Mouse (Mus musculus) mouse embryonic stem cell (cell line): Measurements from ENCODE around the gene Kcnb1.

Source experiments
- in situ Hi-C, 2 experiments: fragments of 300-500 bp; cut with MboI; formaldehyde crosslinking; loops; 1 replicate in 1 of 2; 3 replicates in 1 of 2; pipeline ENCODE4 v1.14.3; 2019 to 2020; ENCODE audit warnings: low sequenced_read_pairs in 2 of 2, low pct_unique_long_range_greater_than_20kb in 1 of 2, mixed read lengths in 1 of 2; ENCODE audit not compliant: unreplicated experiment in 1 of 2

The Kcnb1 gene

DNA sequence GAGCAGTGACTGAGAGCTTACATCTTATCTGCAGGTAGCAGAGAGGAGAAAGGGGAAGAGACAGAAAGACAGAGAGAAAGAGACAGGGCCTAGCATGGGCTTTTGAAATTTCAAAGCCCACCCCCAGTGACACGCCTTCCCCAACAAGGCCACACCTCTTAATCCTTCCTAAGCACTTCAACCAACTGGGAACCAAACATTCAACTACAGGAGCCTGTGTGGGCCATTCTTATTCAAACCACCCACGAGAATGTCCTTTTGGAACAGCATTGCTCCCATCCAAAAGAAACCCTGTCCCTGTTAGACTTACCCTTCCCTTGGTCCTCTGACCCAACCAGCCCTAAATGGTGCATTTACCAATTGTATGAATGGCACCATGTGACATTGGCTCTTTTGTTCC is 113.2 kb downstream of the Kcnb1 start:
- in situ Hi-C loops, result no loop called here

DNA sequence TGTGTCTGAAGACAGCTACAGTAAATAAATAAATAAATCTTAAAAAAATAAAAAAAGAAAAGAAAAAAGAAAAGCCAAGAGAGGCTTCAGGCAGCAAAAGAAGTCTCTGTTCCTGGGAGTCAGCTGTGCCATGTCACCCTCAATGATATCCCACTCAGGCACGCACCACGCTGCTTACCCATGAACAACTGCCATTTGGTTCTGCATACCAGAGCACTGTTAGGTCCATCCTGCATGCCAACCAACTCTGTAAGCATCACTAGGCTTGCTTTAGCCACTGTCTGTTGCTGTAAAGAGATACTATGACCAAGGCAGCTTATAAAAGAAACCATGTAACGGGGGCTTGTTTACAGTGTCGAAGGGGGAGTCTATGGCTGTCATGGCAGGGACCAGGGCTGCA is 113.6 kb downstream of the Kcnb1 start:
- in situ Hi-C loops, result no loop called here

DNA sequence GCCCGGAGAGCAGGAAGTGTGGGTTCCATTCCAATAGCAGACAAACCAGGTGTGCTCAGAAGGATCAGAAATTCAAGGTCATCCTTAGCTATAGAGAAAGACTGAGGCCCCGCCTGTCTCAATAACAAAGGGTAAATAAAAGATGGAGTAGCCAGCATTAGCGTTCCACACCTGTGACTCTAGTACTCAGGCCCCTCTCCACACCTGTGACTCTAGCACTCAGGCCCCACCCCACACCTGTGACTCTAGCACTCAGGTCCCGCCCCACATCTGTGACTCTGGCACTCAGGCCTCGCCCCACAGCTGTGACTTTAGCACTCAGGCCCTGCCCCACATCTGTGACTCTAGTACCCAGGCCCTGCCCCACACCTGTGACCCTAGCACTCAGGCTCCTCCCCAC is 115.4 kb downstream of the Kcnb1 start:
- in situ Hi-C loops, result loop anchor here (5.0 kb wide), 2 partner anchors 138 to 143 kb away; no protein-coding TSS in a partner anchor

DNA sequence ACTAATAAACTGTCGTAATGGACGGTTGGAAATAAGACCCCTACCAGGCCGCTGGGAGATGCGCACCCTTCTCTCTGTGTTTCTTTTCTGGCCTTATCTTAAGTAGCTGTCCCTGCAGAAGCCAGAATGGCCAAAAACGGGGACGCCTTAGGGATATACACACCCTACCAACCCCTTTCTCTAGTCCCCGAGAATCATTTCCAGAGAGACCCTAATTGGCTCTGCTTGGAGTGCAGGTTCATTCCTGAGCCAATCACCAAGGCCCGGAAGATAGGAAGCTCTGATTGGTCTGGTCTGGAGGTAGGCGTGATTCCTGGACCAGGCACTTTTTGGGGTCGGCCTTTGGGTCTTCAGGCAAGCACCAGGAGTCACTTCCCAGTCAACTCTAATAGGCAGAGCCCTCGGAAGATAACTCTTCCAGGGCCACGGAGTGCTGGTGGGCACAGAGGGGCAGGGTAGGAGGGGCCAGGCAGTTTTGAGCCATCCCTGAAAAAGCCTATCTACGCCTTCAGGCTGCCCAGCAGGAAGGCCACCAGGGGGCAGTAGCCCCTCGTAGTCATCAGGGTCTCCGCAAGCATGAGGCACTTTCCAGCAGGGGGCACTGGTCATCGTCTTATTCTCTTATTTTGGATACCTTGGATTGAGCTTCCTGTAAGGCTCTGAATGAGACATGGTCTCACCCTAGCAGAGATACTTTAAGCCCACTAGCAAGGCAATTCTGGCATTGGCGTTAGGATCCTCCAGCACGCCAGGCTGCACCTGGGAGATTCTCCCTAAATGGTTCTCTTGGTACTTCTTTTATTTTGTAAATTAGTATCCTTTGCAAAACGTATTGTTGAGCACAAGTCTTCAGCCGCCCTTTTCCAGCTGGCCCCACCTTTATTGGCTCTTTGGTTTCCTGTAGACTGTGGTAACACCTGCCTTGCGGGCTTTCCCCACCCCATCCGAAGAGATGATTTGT is 118.0 kb downstream of the Kcnb1 start:
- in situ Hi-C loops, result loop anchor here (5.0 kb wide), 2 partner anchors 140 to 145 kb away; no protein-coding TSS in a partner anchor

DNA sequence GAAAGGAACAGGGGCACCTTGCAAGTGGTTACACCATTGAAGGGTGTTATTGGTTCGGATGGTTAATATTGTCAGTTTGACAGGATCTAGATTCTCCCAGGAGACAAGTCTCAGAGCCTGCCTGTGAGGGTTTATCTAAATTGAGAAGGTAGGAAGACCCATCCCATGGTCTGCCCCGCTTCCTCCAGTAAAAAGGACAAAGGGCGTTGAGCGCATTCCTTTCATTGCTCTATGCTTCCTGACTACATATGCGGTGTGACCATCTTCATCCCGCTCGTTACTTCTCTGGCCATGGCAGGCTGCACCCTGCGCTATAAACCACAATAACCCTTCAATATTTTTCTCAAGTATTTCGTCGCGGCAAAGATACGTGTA is 118.7 kb downstream of the Kcnb1 start:
- in situ Hi-C loops, result loop anchor here (5.0 kb wide), 2 partner anchors 141 to 146 kb away; no protein-coding TSS in a partner anchor

DNA sequence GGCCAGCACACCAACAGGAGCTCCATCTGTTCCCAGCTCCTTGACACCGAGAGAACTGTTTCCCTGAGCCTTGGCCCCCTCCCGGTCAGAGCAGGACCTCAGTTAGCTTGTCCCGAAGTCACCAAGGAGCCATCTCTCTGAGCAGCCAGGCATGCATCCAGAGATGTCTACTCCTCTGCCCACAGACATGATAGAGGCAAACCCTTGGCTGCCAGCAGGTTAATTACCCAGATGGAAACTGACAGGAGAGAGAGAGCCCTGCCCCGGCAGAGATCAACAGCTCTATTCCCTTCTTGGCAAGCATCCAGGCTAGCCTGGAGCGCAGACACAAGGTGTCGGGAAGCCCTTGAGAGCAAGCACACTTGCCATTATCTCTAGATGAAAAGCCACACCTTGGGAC is 119.6 kb downstream of the Kcnb1 start:
- in situ Hi-C loops, result loop anchor here (5.0 kb wide), 2 partner anchors 142 to 147 kb away; no protein-coding TSS in a partner anchor

DNA sequence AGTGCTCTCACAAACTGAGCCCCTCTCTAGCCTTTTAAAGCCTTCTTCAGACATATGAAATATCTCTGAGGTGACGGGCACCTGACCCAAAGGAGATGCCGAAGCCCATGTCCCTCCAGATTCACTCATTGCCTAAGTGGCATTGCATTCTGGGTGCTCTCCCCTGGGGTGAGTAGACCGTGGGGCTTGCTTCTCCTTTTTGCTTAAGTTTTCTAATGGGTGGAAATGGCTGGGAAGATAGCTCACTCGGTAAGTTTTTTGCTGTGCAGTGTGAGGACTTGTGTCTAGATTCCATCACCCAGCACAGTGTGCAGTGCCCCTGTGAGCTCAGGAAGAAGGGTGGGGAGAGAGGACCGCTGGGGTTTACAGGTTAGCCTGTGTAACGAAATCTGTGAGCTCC is 122.4 kb downstream of the Kcnb1 start:
- in situ Hi-C loops, result no loop called here

DNA sequence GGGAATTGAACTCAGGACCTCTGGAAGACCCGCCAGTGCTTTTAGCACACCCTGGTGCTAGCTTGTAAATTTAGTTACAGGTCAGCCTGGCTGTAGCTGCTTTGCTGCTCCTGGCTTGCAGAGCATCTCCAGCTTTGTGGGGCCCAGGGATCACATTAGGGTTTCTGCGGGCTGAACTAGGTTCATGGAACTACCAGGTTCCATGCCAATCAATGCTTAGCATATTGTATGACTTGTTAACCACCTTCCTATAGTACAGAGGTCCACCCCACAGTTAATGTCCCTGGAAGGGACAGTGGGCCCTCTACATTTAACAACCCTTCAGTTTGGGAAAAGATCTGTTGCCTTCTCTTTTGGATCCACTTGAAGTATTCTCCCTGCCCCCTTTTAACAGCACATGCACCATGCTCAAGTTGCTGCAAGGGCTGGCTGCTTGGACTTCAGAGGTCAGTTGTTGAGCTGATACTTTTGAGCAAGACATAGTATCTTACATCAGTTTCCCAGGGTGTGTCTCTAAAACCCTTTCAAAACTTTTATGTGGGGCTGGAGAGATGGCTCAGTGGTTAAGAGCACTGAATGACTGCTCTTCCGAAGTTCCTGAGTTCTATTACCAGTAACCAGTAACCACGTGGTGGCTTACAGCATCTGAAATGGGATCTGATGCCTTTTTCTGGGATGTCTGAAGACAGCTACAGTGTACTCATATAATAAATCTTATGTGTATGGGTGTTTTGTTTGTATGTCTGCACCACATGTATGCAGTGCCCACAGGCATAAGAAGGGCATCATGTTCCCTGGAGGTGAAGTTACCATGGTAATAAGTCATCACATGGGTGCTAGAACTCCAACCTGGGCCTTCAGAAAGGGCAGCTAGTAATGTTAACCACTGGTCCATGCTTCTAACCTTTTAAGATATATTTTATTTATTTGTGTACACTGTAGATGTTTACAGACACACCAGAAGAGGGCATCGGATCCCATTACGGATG is 123.1 kb downstream of the Kcnb1 start:
- in situ Hi-C loops, result no loop called here

DNA sequence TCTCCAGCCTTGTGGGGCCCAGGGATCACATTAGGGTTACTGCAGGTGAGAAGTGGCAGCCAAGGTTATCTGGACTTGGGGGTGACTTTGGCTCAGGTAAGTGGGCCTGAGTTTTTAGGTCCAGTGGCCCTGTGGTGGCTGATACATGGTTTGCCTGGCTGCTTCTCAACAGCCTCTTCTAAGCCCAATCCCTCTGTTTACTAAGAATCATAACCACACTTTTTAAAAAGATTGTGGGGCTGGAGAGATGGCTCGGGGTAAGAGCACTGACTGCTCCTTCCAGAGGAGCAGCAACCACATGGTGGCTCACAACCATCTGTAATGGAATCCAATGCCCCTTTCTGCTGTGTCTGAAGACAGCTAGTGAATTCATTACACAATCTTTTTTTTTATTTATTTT is 123.9 kb downstream of the Kcnb1 start:
- in situ Hi-C loops, result no loop called here

DNA sequence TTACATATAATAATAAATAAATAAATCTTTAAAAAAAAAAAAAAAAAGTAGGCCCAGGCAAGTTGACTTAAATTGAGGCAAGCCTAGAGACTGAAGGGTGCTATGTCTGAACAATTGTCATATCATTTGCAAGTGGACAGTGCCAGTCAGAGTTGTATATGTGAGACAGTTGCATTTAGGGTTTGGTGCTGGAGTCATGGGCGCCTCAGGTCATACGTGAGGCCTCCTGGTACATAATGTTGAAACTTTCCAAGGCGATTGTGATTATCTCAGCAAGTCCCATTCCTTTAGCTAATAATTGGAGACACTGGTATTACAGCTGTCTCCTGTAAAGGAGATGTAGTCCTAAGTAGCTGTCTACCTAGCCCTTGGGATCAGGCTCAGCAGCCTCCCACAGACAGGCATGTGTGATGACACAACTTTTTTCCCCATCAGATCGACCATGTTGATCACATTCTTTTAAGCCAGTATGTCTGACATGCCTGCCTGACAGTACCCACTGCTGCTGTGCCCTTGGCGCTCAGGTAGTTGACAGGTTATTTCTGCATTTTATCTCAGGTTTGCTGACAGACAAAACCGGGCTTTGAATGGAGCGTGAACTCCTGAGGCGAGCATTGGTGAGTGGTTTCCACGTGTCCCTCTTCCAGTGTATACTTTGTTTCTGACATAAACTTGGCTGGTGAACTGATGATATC is 125.2 kb downstream of the Kcnb1 start:
- in situ Hi-C loops, result no loop called here

DNA sequence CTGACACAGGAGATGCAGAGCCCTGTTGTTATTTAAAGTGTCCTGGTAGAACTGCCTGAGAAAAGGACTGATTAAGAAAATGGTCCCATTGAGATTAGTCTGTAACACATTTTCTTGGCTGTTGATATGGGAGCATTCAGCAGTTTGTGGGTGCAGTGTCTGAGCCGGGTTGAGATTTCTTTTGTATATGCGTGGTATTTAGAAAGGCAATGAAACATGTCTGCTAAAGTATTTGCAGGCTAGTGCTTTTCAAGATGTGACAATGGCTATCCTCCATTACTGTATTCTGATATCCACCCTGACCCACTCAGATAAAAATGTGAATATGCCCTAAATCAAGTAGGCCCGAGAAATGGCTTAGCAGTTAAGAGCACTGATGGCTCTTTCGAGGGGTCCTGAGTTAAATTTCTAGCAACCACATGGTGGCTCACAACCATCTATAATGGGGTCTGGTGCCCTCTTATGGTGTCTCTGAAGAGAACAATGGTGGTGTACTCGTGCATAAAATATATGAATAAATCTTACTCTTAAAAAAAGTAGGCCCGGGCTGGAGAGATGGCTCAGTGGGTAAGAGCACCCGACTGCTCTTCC is 126.0 kb downstream of the Kcnb1 start:
- in situ Hi-C loops, result no loop called here

DNA sequence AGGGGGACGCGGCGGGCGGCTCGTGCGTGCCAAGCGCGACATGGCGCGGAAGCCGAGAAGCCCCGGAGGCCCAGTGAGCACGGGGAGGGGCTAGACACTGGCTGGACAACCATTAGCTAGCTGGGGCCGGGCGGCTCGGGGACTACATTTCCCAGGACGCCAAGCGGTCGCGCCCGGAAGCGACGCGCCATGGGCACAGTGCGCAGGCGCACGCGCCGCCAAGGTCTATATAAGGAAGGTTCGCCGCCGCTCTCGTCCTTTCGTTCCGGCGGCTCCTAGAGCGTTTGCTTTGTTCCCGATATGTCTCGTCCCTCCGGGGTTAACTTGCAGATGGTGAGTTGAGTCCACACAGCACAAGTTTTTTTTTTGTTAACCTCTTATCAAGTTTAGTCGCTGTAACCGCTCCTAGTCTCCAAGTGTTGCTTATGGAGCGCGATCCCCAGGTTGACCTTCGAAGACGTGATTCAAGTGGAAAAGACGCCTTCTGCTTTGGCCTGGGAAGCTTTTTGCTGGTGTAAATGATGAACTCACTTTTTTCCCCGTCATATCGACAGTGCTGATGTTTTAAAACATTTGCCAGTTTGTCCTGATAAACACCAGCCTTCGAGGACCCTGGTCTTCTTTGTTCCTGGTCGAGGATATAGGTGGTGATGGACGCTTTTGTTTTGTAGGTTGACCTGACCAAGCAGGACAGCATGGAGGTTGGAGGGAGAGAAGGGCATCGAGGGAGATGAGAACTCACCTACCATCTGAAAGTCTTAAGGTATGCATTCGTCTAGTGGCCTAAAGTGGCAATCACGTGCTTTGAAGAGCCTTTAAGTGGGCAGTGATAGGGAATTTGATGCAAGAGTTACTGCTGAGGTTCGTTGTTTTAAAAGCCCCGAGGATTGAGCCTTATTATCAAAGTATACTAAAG is 126.7 kb downstream of the Kcnb1 start, which contains the start of gene Znfx1:
Gene Znfx1, minus strand, starts transcription at position 51 of the 916 bp plus-strand sequence.
- in situ Hi-C loops, result no loop called here

DNA sequence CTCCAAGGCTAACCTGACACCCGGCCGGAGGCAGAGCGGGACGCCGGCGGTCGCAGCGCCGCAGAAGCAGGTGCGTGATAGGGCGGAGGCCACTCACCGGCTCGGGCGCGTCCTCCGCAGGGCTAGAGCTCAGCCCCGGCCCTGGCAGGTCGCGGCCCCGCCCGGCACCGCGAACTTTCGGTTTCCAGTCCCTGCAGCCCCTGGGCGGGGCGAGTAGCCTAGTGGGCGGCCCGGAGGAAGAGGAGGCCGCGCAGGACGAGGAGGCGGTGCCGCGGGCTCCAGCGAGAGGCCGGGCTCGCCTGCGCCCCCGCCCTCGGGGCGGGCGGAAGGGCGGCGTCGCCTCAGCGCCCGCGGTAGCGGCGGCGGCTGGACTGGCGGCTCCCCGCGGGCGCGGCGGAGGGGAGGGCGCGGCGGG is 127.5 kb downstream of the Kcnb1 start:
- in situ Hi-C loops, result no loop called here

DNA sequence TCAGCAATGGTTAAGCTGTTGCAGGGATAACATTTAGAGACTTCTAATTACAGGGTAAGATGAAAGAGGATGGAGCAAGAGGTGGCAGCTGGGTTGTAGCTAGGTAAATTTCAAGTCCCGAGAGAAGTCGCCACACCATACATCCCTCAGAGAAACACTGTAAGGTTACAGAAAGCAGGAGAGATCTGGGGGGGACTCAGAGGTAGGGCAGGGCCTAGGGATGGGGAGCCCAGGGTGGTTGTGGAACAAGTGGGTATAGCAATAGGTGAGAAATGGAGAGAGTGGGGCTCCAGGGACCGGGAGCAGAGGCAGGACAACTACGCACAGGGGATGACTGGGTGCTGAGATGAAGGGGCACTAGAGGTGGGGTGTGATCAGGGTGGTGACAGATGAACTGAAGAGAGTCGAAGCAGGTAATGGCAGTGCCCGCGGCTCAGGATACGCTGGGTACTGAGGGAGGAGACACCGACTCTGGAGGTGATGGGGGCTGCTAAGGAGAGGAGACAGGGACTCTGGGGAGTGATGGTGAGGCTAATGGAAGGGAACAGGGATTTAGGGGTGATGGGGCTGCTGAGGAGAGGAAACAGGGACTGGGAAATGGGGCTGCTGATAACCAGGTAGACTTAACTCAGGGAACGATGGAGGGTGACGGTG is 128.4 kb downstream of the Kcnb1 start:
- in situ Hi-C loops, result no loop called here

DNA sequence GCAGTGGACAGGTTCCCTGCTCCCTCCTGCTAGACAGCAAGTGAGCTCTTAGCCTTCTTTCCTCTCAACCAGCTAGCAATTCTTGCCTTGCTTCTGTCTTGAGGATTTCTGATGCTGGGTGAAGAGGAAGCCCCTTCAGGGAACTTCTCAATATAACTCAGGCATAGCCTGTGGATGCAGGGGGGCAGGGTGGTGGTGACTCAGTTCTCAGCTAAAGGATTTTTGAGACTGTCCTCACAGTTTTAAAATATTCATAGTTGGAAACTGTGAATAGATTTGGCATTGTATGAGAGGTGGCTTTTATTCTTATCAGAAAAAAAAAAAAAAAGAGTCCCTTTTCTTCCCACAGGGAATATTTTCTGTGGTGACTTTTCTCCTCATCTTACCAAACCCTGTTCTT is 129.2 kb downstream of the Kcnb1 start:
- in situ Hi-C loops, result no loop called here

DNA sequence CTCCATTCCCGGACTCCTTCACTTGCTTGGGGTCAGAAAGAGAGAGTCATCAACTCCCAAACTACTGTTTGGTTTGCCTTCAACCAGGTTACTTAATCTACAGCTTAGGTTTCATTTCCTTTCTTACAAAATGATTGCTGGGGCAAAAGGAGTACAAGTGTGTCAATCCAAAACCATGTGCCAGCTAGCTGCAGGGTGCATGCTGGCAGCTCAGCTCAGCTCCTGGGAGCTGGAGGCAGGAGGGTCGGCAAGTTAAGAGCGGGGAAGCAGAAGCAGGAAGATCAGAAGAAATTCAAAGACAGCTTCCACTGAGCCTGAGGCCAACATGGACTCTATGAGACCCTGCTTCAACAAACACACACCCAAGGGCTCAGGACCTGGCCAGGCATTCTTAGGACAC is 129.6 kb downstream of the Kcnb1 start:
- in situ Hi-C loops, result no loop called here

DNA sequence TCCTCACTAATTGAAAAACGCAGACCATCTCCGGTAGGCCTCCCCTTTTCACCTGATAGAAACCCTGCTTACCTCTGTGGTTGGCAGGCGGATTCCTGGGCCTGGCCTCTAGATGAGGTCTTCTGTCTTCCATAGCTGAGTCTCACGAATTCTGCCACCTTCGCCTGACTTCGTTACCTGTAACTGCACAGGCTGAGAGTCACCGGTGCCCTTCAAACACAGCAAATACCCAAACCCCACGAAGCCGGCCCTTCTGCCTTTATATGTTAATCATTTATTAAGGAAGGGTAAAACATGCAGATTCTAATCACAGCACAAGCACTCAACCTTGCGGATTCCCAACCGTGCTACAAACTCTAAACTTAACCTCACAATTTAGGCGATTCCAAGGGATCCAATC is 130.0 kb downstream of the Kcnb1 start:
- in situ Hi-C loops, result no loop called here
